Mouse (Mus musculus) T-cell, adult 2 months (primary cell): ENCODE results near the gene Nrk.

Source experiments
- DNase-seq: peaks from one replicate; pipeline ENCODE4 v3.0.0; 2022; ENCODE audit warnings: low spot score

Gene Nrk

DNA sequence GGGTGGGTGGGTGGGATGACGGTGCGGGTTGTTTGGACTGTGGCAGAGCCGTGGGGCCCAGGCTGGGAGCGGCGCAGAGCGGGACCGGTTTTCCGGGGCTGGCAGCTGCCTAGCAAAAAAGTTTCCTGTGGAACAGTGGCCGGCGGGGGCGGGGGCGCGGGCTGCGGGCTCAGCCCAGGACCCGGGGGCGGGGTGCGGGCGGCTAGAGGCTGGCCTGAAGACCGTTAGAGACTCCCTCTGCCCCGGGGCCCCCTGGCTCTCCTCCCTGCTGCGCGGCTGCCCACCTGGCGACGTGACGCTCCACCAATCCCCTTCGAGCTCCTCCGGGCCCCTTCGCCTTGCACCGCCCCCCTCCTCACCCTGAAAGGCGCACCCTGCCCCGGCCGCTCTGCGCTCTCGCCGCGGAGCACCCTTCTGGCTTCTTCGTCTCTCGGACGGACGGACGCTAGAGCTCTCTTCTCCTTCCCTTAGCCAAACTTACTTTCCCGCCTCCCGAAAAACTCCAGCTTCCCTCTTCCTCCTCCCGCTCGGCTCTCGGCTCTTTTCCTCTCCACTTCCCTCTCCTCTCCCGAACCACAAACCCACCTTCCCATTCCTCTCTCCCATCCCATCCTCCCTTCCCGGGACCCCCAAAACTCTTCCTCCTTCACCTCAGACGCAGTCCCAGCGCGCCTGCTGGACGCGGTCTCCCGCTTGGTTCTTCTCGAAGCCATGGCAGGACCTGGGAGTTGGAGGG, at the start of gene Nrk:
Nrk (plus strand) TSS at position 390 of the 736 bp plus-strand sequence.
- DNase-seq: no peak

DNA sequence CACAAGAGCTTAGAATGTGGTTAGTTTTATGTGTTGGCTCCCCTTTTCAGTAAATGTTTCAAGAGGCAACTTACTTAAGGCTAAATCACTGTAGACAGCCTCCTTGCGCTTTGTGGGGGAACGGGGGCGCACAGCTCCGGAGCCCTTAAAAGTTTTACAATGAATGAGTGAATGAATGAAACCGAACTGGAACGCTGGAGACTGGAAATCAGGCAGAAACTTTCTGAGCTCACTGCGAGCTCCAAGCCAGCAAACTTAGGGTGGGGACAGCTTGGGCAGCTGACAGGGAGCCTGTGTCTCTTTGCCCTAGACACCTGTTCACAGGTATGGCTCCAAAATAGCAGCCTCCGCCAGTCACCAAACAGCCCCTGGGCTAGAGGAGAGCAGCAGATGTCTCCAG, 864 bp upstream of the Nrk start:
- DNase-seq: no peak

DNA sequence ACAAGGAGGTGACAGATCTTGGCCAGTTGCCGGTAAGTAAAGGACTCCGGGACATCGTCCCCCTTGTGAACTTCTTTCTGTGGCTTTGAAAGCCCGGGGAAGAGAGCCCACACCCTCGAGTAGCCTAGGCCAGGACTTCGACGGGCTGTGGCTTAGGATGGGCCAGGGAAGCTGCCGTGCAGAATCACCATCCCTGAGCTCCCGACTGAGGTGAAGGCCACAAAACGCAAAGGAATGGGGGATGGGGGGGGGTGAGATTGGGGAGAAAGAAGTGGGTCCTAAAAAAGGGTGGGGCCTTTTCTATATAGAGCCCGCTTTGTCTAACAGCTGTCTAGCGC, 516 bp downstream of the Nrk start:
- DNase-seq: no peak

DNA sequence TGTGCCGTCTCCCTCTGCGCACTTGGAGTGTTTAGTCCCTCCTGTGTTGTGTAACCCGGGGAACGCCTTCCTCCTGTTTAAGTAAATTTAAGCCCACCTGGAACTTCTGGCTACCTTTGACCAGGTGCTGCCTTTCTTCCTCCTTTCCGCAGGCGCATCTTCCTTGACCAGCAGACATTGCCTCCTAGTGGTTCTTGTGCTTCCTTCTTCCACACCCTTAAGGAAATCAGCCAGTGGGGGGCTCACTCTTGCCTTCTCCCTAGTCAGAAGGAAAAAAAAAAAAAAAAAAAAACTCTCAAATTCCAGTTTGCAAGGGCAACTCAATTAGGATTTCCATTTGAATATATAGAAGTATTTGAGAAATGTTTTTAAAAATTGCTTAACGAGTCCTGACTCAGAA, 4.8 kb downstream of the Nrk start:
- no peak for DNase-seq

DNA sequence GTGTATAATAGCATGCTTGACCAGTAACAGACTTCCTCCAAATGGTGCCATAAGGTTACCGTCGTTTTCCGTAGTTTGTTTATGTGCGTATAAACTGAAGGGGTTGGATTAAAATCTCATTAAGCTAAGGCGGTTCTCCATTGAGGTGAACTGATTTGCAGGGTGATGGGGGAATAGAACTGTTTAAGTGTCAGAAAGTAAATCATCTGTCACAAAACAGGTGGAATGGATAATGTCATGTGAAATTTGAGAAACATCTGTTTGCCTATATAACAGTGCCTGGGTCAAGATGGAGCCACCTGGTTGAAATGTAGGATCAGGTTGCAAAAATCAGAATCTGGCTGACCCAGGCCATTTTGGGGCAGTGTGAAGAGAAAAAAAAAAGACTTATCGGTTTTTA, 29.7 kb downstream of the Nrk start:
- no peak for DNase-seq

DNA sequence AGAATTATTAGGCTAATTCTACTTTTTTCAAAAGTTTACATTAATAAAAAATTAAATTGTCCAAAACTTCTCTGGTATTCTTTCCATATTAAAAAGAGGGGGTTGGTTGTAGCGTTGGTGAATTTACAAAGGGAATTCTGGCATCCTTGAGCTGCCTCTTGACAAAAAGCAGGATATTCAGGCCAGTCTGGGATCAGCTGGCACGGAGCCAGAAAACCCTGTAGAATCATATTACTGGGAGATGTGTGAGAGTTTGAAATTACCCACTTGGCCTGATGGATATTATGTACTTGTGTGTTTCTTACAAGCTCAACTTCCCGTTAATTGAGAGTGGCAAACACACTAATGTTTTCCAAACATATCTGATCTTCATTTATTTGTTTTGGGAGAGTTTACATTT, 46.5 kb downstream of the Nrk start:
- no peak for DNase-seq

DNA sequence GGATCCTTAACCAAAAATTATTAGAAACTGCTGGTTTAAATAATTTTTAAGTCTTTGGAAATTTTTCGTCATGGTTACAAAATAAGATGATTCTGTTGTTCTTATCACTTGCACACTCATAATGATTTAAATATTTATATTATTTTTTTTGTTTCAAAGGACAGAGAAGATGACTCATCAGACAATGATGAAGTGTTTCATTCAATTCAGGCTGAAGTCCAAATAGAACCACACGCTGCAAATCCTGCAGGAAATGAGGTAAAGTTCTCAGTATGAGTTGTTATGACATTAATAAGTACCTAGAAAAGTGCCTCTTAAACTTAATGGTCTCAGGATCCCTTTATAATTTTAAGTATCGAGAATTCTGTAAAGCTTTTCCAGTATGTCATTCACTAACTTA, 64.3 kb downstream of the Nrk start:
- no peak for DNase-seq

DNA sequence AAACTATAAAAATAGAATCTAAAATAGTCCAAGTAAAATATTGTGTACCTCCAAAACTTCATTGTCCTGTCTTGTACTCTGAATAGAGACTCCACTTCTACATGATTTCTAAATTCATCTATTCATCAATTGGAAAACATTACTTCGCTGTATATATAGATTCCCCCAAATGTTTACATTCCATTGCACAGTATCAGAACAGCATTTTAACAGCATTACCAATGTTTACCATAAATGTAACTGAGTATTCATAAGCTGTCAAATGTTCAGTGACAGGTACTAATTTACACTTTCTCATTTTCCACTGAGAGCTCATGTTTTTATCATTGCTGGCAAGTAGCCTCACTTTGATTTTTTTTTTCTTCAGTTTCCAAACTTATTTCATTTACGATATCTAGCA, 65.0 kb downstream of the Nrk start:
- DNase-seq: no peak

DNA sequence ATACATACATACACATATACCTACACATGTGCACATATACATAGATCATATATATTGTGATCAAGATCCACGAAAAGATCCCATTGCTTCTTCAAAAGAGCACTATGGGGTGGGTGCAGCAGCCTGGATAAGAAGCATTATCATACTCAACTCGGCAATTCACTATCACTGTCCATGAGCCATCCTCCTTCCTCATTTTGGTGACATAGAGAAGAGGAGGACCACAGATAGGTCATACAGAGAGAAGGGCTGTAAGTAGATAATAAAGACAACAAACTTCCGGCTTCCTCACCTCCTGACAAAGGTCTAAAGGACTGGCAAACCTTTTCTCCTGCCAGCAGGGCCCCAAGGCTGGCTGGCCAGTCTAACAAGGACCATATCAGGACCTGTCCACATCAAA, 100.3 kb downstream of the Nrk start:
- no peak for DNase-seq

DNA sequence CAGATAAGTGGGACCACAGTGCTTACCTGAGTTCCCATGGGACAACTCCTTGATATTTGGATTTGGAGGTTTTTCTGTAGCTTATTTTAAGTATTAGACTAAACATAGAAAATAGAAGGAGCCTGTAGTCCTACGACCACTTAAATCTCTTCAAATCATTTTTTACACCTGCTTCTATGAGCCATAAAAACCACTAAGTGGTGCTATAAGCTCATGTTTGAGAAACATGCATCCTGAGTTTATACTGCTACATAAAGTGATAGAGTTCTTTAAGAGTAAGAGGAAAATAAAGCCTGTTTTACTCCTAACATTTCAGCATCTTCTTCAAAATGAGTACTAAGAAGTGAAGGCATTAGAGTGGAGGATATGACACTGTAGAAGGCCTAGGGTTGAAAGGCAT, 102.3 kb downstream of the Nrk start:
- DNase-seq: no peak

DNA sequence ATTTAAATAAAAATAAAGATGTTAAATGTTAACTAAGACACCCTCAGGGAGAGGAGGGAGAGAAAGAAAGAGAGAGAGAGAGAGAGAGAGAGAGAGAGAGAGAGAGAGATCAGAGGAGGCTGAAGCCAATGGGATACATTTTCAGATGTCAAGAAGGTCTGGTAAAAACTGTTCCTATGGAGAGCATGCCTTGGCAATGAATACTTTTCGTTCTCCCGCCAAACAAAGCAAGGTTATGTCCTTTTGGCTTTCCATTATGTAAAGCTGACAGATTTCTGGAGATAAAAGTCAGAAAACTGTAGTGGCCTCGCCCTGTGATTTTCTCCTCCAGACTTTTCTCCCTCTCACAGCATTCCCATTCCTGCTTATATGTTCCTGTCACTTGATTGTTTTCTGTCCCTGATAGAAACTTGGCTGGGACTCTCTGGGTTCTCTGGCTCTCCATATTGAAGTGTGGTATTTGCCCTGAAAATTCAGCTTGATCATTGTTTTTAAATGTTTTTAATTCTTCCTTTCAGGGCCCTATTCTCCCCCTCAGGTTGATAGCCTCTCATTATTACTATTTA, 112.4 kb downstream of the Nrk start:
- no peak for DNase-seq

DNA sequence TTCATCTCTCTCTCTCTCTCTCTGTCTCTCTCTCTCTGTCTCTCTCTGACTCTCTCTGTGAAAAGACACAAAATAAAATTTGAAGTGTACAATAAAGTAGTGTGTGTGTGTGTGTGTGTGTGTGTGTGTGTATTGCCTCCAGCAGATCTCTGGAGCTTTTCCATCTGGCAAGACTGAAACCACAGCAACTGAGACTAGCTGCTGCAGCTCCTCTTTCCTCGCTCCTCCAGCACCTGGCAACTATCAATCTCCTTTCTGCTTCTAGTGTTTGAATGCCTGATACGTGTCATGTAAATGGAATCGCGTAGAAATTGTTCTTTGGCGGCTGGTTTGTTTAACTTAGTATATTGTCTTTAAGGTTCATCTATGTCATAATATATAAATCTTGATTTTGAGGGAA, 113.1 kb downstream of the Nrk start:
- no peak for DNase-seq

DNA sequence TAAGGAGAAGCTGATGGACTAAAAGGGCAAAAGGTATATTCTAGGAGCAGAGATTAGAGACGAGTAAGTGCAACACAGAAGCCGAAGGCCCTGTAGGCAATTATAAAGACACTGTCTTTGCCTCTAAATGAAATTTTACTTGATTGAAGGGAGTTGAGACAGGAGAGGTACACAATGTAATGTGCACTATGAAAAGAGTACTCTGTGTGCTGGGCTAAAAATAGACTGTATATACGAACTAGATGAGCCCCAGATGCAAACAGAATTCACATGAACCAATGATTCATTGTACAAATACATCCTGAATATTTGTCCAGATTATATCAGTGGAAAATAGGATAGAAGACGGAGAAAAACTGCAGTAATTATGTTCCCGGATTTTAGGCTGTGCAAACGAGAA, 113.7 kb downstream of the Nrk start:
- DNase-seq: no peak

DNA sequence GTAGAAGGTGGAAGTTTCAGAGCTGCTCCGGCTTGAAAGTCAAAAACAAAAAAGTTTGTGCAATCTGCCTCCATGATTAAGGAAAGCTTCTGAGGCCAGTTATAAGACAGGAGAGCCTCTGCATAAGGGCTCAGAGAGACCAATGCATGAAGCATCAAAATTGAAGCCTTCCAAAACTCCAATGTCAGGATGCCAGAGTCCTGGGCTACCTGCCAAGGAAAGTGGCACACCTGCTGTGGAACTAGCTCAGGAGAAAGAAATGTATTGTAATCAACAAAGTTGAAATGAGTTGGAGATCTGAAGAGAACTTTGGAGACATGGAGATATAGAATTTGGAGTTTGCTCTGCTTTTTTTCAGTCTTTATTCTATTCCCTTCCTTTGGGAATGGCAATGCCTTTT, 123.4 kb downstream of the Nrk start:
- no peak for DNase-seq

DNA sequence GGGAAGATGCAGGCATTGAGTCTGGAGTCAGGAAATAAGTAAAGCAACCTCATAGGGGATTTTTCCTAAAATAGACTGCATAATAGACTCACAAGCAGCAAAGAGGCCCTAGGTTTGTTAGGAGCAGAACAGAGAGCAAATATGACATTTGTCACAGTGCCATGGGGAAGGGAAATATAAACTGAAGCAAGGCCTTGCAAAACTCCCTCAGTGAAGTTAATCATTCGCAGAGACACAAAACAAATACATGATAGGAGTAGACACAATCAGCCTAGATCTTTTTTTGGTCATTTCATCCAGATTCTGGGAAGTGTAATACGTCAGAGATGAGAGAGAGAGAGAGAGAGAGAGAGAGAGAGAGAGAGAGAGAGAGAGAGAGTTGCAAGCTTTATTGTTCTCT, 125.1 kb downstream of the Nrk start:
- DNase-seq: no peak

DNA sequence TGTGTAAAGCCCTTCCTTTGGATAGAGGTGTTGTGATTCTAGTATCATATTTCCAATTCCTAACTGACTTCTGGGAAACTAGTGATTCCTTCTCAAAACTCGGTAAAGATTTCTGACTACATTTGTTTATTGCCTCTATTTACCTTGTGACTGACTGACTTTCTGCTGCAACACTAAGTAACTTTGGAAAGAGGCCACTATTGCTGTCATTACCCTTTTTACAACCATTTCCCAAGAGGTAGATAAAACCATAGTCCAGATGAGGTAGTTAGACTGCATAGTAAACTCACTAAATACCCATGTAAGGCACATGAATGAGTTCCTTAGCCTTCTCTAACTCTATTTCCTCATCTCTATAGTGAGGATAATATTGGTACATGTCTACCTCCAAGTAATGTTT, 126.9 kb downstream of the Nrk start:
- DNase-seq: no peak

DNA sequence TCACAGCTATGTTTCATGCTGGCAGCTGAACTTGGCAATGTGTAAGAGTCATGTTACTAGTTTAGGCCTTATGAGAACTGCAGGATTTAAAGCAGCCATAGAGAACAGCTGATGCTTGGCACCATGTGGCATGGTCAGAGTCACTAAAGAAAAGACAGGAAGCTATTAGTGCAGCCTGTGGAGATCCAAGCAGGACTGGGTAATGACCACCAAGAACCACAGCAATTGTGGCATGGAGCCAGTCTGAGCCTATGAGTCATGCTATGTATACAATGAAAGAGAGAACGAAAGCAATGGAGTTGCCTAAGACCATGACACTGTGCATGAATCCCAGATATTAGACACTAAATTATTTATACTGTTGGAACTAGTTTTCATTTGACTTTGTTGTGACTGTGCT, 137.7 kb downstream of the Nrk start:
- DNase-seq: no peak

DNA sequence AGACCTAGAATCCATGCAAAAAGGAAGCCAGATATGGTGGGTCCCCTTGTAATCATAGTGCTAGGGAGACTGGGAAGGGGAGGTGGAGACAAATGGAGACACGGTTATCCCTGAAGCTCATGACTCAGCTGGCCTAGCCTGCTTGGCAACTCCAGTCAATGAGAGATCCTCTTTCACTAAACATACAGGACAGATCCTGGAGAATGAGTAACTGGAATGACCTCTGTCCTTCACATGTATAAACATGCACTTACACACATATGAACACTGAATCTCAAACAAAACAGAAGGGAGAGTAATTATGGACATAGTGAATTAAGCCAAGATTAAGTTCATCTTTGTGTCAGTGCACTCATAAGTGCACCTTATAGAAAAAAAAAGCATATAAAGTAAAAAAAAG, 138.9 kb downstream of the Nrk start:
- DNase-seq: no peak
